Mouse (Mus musculus): ENCODE data around the gene Dhx58.

GRCm38 (mm10) chr11:100687265-100687664, 16.8 kb downstream of the Dhx58 start:
- no peak for TF ChIP-seq CTCF (IDR thresholded peaks at IDR 0.05)
- no peak for TF ChIP-seq EP300 (IDR thresholded peaks at IDR 0.05)
